Mouse (Mus musculus): Measurements from ENCODE around the gene Tbc1d16. TPM values are rescaled to one million over a fixed set of nuclear protein-coding genes. Genes with fewer than 3 reads are reported as not detected.

The Tbc1d16 gene
- polyA plus RNA-seq, 1 experiment from 2014 or later = 47.7 TPM

- no peak overlapping the region for H3K27ac ChIP-seq (ENCODE audit: low read length)
- H3K4me2 ChIP-seq (ENCODE audit: low read length) = no peak overlapping the region
- H3K9me3 ChIP-seq (replicated peaks; ENCODE audit: control insufficient read depth, low read length, poor library complexity, severe bottlenecking) = no peaks in the 10 kb centered on the region
- no peaks in the 10 kb centered on the region for H3K36me3 ChIP-seq (ENCODE audit: control insufficient read depth, insufficient read depth, low read length)
- no peak overlapping the region for H3K9ac ChIP-seq (ENCODE audit: low read depth, low read length)
- no peak for ATAC-seq
- peaks cover 45% of the 10 kb centered on the region for H3K4me1 ChIP-seq (ENCODE audit: control insufficient read depth, insufficient read depth, low read length)
- no peaks in the 10 kb centered on the region for H3K27me3 ChIP-seq (ENCODE audit: control insufficient read depth, insufficient read depth, low read depth, low read length)
- H3K4me3 ChIP-seq (ENCODE audit: low read depth, low read length) = no peak overlapping the region
- WGBS = 68% methylated on average over 9 of the region's 9 CpGs
Observed at GRCm38 (mm10) chr11:119225634-119226033, 2.7 kb downstream of the Tbc1d16 start.

DNA sequence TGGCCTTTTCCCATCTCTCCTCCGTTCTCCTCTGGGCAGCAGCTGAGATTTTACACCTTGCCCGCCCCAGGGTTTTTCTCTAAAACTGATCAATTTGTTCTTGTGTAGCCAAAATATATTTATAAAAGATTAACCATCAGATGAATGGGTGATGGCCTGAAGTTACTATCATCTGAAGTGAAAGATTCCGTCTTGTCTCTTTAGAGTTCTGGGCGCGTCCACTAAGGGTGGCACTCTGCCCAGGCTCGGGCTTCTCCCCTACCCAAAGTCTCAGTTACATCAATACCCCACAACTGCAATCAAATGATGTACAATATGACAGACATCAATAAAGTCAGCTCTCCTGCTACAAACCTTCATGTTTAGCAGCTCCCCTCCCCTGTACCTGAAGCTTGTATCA, 3.4 kb downstream of the Tbc1d16 start:
- ATAC-seq = no peak
- Histone ChIP-seq H3K4me3 (ENCODE audit: low read depth, low read length) (no peak overlapping the region), H3K36me3 (ENCODE audit: control insufficient read depth, insufficient read depth, low read length) (no peaks in the 10 kb centered on the region), H3K4me2 (ENCODE audit: low read length) (no peak overlapping the region), H3K9ac (ENCODE audit: low read depth, low read length) (no peak overlapping the region), H3K4me1 (ENCODE audit: control insufficient read depth, insufficient read depth, low read length) (peaks cover 46% of the 10 kb centered on the region), H3K9me3 (replicated peaks; ENCODE audit: control insufficient read depth, low read length, poor library complexity, severe bottlenecking) (no peaks in the 10 kb centered on the region), H3K27me3 (ENCODE audit: control insufficient read depth, insufficient read depth, low read depth, low read length) (no peaks in the 10 kb centered on the region), H3K27ac (ENCODE audit: low read length) (no peak overlapping the region)
- 91% methylated on average over 6 of the region's 6 CpGs for WGBS

GRCm38 (mm10) chr11:119223124-119223890, 5.0 kb downstream of the Tbc1d16 start:
- ATAC-seq = no peak
- Histone ChIP-seq H3K4me1 (ENCODE audit: control insufficient read depth, insufficient read depth, low read length) (peaks cover 46% of the 10 kb centered on the region), H3K36me3 (ENCODE audit: control insufficient read depth, insufficient read depth, low read length) (no peaks in the 10 kb centered on the region), H3K9ac (ENCODE audit: low read depth, low read length) (no peak overlapping the region), H3K4me2 (ENCODE audit: low read length) (no peak overlapping the region), H3K9me3 (replicated peaks; ENCODE audit: control insufficient read depth, low read length, poor library complexity, severe bottlenecking) (no peaks in the 10 kb centered on the region), H3K27me3 (ENCODE audit: control insufficient read depth, insufficient read depth, low read depth, low read length) (no peaks in the 10 kb centered on the region), H3K4me3 (ENCODE audit: low read depth, low read length) (no peak overlapping the region), H3K27ac (ENCODE audit: low read length) (0 out of 2 replicates have a peak overlapping the region, but pooled peaks have one; percentile 3)
- WGBS = 80% methylated on average over 20 of the region's 20 CpGs

GRCm38 (mm10) chr11:119221812-119222510, 6.3 kb downstream of the Tbc1d16 start:
- 31% methylated on average over 10 of the region's 11 CpGs for WGBS
- no peaks in the 10 kb centered on the region for H3K36me3 ChIP-seq (ENCODE audit: control insufficient read depth, insufficient read depth, low read length)
- H3K4me1 ChIP-seq (ENCODE audit: control insufficient read depth, insufficient read depth, low read length) = peaks cover 40% of the 10 kb centered on the region
- H3K9ac ChIP-seq (ENCODE audit: low read depth, low read length) = no peak overlapping the region
- no peaks in the 10 kb centered on the region for H3K9me3 ChIP-seq (replicated peaks; ENCODE audit: control insufficient read depth, low read length, poor library complexity, severe bottlenecking)
- H3K4me2 ChIP-seq (ENCODE audit: low read length) = no peak overlapping the region
- no peak overlapping the region for H3K4me3 ChIP-seq (ENCODE audit: low read depth, low read length)
- no peak for ATAC-seq
- H3K27ac ChIP-seq (ENCODE audit: low read length) = no peak overlapping the region
- H3K27me3 ChIP-seq (ENCODE audit: control insufficient read depth, insufficient read depth, low read depth, low read length) = no peaks in the 10 kb centered on the region

DNA sequence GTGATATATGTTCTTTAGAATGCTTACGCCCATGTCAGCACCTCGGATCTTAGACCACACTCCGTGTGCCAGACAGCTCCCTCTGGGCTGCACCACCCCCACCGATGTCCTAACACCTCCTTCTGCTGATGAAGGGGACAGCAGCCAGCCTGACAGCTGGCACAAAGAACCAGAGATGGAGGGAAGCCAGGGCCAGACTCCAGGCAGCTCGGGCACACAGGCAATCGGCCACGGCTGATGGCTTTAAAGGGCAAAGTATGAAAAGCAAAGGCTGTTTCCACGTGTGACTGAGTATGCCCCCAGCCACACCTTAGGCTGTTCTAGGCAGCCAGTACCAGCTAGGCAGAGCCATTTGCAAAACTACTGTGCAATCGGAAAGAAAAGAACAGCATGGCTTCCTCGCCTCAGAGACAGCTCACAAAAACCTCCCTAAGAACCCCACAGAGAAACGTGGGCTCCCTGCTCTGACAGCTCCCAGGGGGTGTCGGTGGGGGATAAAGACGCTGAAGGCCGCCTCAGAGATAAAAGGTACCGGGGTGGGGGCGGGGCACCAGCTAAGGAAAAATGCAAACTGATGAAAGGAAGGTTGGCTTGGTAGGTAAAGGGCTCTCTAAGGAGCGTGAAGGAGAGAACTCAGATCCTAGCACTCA, 8.4 kb downstream of the Tbc1d16 start:
- 7% methylated on average over 17 of the region's 17 CpGs for WGBS

DNA sequence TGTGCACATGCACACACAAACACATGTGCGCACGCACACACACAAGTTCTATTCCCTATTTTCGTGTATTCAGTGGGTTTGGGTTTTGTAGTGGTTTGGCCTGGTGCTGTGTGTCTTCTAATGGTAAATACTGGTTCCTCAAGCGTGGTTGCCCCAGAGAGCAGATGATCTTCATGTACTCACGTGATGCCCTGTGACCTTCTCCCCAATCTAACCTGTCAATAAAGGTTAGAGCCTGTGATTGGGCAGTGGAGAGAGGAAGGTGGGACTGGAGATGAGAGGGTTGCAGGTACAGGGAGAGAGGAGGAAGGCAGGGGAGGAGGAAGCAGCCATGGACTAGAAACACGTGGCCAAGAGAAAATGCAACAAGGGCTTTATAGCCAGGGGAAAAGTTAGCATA, 10.4 kb downstream of the Tbc1d16 start:
- peaks cover 55% of the 10 kb centered on the region for H3K4me1 ChIP-seq (ENCODE audit: control insufficient read depth, insufficient read depth, low read length)
- ATAC-seq = no peak
- H3K27ac ChIP-seq (ENCODE audit: low read length) = no peak overlapping the region
- H3K36me3 ChIP-seq (ENCODE audit: control insufficient read depth, insufficient read depth, low read length) = no peaks in the 10 kb centered on the region
- H3K4me2 ChIP-seq (ENCODE audit: low read length) = no peak overlapping the region
- H3K4me3 ChIP-seq (ENCODE audit: low read depth, low read length) = no peak overlapping the region
- H3K9ac ChIP-seq (ENCODE audit: low read depth, low read length) = no peak overlapping the region
- no peaks in the 10 kb centered on the region for H3K9me3 ChIP-seq (replicated peaks; ENCODE audit: control insufficient read depth, low read length, poor library complexity, severe bottlenecking)
- WGBS = 92% methylated on average over 6 of the region's 6 CpGs
- H3K27me3 ChIP-seq (ENCODE audit: control insufficient read depth, insufficient read depth, low read depth, low read length) = no peaks in the 10 kb centered on the region

More for the DNA sequence above, 8.4 kb downstream of the Tbc1d16 start:
- H3K27ac ChIP-seq (ENCODE audit: low read length) = peak overlapping the region; percentile 76
- no peaks in the 10 kb centered on the region for H3K9me3 ChIP-seq (replicated peaks; ENCODE audit: control insufficient read depth, low read length, poor library complexity, severe bottlenecking)
- no peaks in the 10 kb centered on the region for H3K27me3 ChIP-seq (ENCODE audit: control insufficient read depth, insufficient read depth, low read depth, low read length)
- H3K36me3 ChIP-seq (ENCODE audit: control insufficient read depth, insufficient read depth, low read length) = no peaks in the 10 kb centered on the region
- H3K9ac ChIP-seq (ENCODE audit: low read depth, low read length) = peak overlapping the region; percentile 55
- 0 out of 2 replicates have a peak overlapping the region, but pooled peaks have one; percentile 9 for H3K4me3 ChIP-seq (ENCODE audit: low read depth, low read length)
- 0 out of 2 replicates have a peak, but pooled peaks have one; percentile 7 for ATAC-seq
- peak overlapping the region; percentile 43 for H3K4me2 ChIP-seq (ENCODE audit: low read length)
- H3K4me1 ChIP-seq (ENCODE audit: control insufficient read depth, insufficient read depth, low read length) = peaks cover 43% of the 10 kb centered on the region

DNA sequence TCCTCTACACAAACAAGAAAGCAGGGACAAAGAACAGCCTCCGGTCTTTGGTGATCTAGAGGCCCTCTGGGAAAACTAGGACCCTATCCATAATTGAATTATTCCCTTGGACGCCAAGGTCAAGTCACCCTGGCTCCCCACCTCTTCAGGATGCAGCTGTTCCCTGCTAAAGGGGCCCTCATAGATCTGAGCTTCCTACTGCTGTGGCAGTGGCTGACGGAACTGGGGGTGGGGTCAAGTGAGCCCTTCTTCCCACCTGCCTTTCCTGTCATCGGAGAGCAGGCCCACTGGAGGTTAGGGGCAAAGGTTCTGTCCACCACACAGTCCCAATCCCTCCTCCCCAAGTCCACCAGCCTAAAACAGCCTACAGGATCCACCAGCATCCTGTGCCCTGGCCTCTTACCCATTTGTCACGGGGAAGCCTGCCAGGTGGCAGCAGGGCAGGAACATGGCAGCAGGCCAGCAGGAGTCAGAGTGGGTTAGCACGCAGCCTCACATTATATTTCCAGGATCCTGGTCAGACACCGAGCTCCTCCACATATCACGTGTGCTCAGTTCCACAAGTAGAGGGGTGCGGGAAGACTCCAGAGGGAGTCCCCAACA, 12.3 kb downstream of the Tbc1d16 start:
- 36% methylated on average over 9 of the region's 9 CpGs for WGBS
- H3K4me1 ChIP-seq (ENCODE audit: control insufficient read depth, insufficient read depth, low read length) = peaks cover 49% of the 10 kb centered on the region
- H3K9ac ChIP-seq (ENCODE audit: low read depth, low read length) = peak overlapping the region; percentile 60
- no peaks in the 10 kb centered on the region for H3K27me3 ChIP-seq (ENCODE audit: control insufficient read depth, insufficient read depth, low read depth, low read length)
- H3K36me3 ChIP-seq (ENCODE audit: control insufficient read depth, insufficient read depth, low read length) = no peaks in the 10 kb centered on the region
- H3K4me3 ChIP-seq (ENCODE audit: low read depth, low read length) = no peak overlapping the region
- H3K9me3 ChIP-seq (replicated peaks; ENCODE audit: control insufficient read depth, low read length, poor library complexity, severe bottlenecking) = no peaks in the 10 kb centered on the region
- H3K4me2 ChIP-seq (ENCODE audit: low read length) = peak overlapping the region; percentile 49
- no peak for ATAC-seq
- H3K27ac ChIP-seq (ENCODE audit: low read length) = peak overlapping the region; percentile 84

DNA sequence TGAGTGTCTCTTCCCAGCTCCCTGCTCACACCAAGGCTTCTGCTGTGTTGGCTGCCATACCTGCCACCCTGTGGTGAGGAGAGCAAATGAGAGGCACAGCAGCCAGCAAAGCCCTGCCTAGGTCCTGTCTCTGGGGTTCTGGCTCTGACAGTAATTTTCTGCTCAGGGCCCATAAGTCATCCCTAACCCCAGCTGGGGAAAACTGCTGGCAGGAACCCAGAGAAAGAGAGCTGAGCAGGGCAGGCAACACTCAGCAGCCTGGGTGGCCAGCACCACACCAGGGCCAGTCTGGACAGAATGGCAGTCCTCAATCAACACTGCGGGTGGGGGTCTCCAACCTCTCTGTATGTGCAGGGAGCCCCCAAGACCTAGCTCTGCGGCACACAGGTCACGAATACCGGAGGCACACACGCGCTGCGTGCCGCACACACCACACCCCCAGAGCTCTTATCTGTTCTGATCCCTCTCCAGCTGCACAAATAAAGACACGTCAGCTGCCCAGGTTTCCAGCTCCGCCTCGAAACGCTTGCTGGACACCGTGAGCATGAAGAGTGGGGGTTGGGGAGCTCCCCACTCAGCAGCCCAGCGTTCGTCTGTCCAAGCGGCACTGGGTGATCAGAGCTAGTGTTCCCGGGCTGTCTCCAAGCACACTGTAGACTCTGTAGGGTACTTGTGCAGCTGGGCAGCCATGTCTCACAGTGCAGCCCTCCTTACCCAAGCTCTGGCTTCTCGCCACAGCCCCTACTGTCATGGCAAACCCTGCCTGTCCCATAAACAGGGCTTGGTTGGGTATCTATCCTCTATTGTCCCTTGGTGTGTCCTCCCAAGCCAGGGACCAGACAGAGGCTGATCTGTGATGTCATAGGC, 13.0 kb downstream of the Tbc1d16 start:
- peak; percentile 74 for ATAC-seq
- no peak overlapping the region for H3K4me3 ChIP-seq (ENCODE audit: low read depth, low read length)
- peak overlapping the region; percentile 84 for H3K27ac ChIP-seq (ENCODE audit: low read length)
- H3K9me3 ChIP-seq (replicated peaks; ENCODE audit: control insufficient read depth, low read length, poor library complexity, severe bottlenecking) = no peaks in the 10 kb centered on the region
- H3K4me2 ChIP-seq (ENCODE audit: low read length) = peak overlapping the region; percentile 49
- no peaks in the 10 kb centered on the region for H3K36me3 ChIP-seq (ENCODE audit: control insufficient read depth, insufficient read depth, low read length)
- no peaks in the 10 kb centered on the region for H3K27me3 ChIP-seq (ENCODE audit: control insufficient read depth, insufficient read depth, low read depth, low read length)
- peak overlapping the region; percentile 60 for H3K9ac ChIP-seq (ENCODE audit: low read depth, low read length)
- peaks cover 43% of the 10 kb centered on the region for H3K4me1 ChIP-seq (ENCODE audit: control insufficient read depth, insufficient read depth, low read length)
- WGBS = 3% methylated on average over 18 of the region's 18 CpGs
